Mouse (Mus musculus) midbrain, embryonic 15.5 days (tissue): Measurements from ENCODE around the gene Pck1. TPM values are rescaled to one million over a fixed set of nuclear protein-coding genes. Genes with fewer than 3 reads are reported as not detected.

ENCODE experiments used
- ATAC-seq: fragments of 200-750 bp; cut with Nextera tagmentation; replicated peaks from 2 replicates; pipeline ENCODE4 v1.8.0; 2017; ENCODE audit warnings: moderate TSS enrichment
- H3K27ac ChIP-seq: fragments of 300-500 bp; sonication (generic); 2 replicates; pipeline ENCODE4 v1.5.1; 2015; ENCODE audit warnings: mild to moderate bottlenecking, inconsistent platforms
- H3K27me3 ChIP-seq: fragments of 300-500 bp; sonication (generic); replicated peaks from 2 replicates; pipeline ENCODE4 v1.6.1; 2015; ENCODE audit warnings: inconsistent platforms
- H3K36me3 ChIP-seq: fragments of 300-500 bp; sonication (generic); replicated peaks from 2 replicates; pipeline ENCODE4 v1.6.1; 2015; ENCODE audit warnings: inconsistent platforms
- H3K4me1 ChIP-seq: fragments of 300-500 bp; sonication (generic); 2 replicates; pipeline ENCODE4 v1.6.1; 2015; ENCODE audit warnings: inconsistent platforms
- H3K4me2 ChIP-seq: fragments of 300-500 bp; sonication (generic); 2 replicates; pipeline ENCODE4 v1.6.1; 2015; ENCODE audit warnings: inconsistent platforms, mild to moderate bottlenecking, moderate library complexity
- H3K4me3 ChIP-seq: fragments of 300-500 bp; sonication (generic); 2 replicates; pipeline ENCODE4 v1.5.1; 2015; ENCODE audit warnings: mild to moderate bottlenecking, inconsistent platforms
- H3K9ac ChIP-seq: fragments of 300-500 bp; sonication (generic); 2 replicates; pipeline ENCODE4 v1.6.1; 2015; ENCODE audit warnings: mild to moderate bottlenecking, inconsistent platforms
- H3K9me3 ChIP-seq: fragments of 300-500 bp; sonication (generic); 2 replicates; pipeline ENCODE4 v1.6.1; 2016; ENCODE audit warnings: inconsistent platforms
- WGBS: fragments of 180-500 bp; shearing (Covaris S2); methylation state at CpG from one replicate; pipeline ENCODE4 v1.1.7; 2015; ENCODE audit warnings: mixed read lengths; 5-methylcytosine and 5-hydroxymethylcytosine counted together
- polyA plus RNA-seq: library from polyadenylated mRNA; unstranded; fragments of >200 nt; fragmentation: Nextera tagmentation; extraction: Ambion mirVana; gene quantifications from 2 replicates; pipeline ENCODE4 v1.2.1, GENCODE M21; 2015

Gene Pck1
- polyA plus RNA-seq, 1 experiment from 2014 or later = not detected

DNA sequence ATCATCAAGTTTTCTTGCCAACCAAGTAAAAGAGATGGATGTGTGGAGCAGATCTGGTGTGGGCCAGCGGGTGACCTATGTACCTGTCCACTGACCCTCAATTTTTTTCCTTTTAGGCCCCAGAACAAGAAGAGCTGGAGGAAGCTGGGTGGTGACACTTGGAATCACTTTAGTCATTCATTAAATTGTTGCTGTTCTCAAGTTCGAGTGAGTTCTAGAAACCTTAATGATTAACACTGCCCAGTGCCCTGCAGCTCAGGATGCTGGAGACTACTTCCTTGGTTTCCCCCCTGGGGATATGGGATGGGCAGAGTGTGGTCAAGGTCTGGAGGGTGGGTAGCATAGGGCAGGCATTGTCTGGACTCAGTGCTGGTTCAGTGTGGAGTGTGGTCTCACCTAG lies 23.7 kb upstream of the Pck1 start:
- WGBS = 82% methylated on average over 2 of the region's 2 CpGs

DNA sequence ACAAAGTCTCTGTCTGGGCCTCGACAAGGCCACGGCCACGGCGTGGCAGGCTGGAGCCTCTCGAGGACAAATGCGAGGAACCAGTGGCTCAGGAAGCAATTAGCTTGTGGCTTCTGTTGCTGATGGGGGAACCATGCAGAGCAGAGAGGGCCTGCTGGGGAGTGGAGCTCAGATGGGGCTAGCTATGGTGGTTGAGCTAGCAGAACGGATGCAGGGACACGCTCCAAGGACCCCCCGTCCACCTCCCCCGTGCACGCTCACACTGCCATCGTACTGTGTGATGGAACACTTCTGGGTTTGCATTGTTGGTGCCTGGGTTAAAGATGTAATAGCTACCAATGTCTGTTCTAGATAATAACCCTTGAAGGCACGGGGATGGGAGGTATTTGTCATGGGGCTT lies 20.6 kb upstream of the Pck1 start:
- no peaks in the 10 kb centered on the region for H3K9me3 ChIP-seq
- no peak overlapping the region for H3K9ac ChIP-seq
- no peak overlapping the region for H3K27ac ChIP-seq
- no peak for ATAC-seq
- no peaks in the 10 kb centered on the region for H3K27me3 ChIP-seq
- no peak overlapping the region for H3K4me3 ChIP-seq
- no peaks in the 10 kb centered on the region for H3K36me3 ChIP-seq
- whole genome bisulfite sequencing = 69% methylated on average over 13 of the region's 13 CpGs
- no peak overlapping the region for H3K4me2 ChIP-seq
- no peaks in the 10 kb centered on the region for H3K4me1 ChIP-seq

More for the DNA sequence above, 23.7 kb upstream of the Pck1 start:
- H3K36me3 ChIP-seq = no peaks in the 10 kb centered on the region
- no peak overlapping the region for H3K4me3 ChIP-seq
- H3K9ac ChIP-seq = no peak overlapping the region
- no peaks in the 10 kb centered on the region for H3K27me3 ChIP-seq
- no peaks in the 10 kb centered on the region for H3K4me1 ChIP-seq
- H3K27ac ChIP-seq = no peak overlapping the region
- ATAC-seq = no peak
- no peak overlapping the region for H3K4me2 ChIP-seq
- no peaks in the 10 kb centered on the region for H3K9me3 ChIP-seq

DNA sequence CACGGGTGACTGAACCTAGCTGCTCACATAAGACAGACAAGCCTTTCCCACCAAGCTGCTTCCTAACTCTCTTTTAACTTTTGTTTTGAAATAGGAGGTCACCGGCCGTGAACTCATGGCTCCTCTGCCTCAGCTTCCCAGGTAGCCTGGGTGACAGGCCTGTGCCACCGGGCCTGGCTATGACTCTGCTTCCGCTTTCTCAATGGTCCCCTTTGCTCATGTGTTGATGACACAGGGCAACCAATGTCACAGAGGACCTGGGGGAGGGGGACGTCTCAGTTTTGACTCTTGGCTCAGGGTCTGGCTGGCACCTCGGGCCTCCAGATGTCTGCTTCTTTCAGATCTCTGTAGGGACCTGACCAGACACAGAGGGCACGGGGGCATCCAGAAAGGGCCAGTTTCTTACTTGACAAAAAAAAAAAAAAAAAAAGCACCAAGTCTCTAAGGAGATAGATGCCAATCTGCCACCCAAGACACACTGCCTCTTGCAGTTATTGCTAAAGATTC lies 20.0 kb upstream of the Pck1 start:
- H3K4me1 ChIP-seq = no peaks in the 10 kb centered on the region
- H3K9ac ChIP-seq = no peak overlapping the region
- 68% methylated on average over 8 of the region's 8 CpGs for WGBS
- no peak for ATAC-seq
- H3K9me3 ChIP-seq = no peaks in the 10 kb centered on the region
- no peaks in the 10 kb centered on the region for H3K27me3 ChIP-seq
- H3K27ac ChIP-seq = no peak overlapping the region
- no peaks in the 10 kb centered on the region for H3K36me3 ChIP-seq
- H3K4me2 ChIP-seq = no peak overlapping the region
- H3K4me3 ChIP-seq = no peak overlapping the region

DNA sequence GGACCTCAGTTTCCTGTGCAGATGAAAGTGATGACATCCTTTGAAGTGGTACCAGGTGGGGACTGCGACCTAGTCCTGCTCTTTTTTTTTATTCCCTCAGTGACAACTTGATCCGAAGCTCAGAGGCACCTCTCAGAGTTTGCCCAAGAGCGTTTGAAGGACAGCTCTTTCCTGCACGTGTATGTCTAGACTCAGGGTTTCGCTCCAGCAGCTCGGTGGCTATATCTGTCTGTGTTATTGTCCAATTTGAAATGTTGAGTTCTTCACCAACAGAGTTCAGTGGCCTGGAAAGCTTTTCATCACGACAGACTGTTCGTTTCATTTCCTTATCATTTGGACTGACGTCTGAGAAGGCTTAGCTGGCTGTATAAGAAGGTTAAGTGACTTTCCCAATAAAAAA lies 18.2 kb upstream of the Pck1 start:
- no peak for ATAC-seq
- Histone ChIP-seq H3K27ac (no peak overlapping the region), H3K4me1 (peaks cover 6% of the 10 kb centered on the region; the same call in 1 of the 2 replicates), H3K4me3 (no peak overlapping the region), H3K9me3 (no peaks in the 10 kb centered on the region), H3K27me3 (no peaks in the 10 kb centered on the region), H3K4me2 (no peak overlapping the region), H3K9ac (no peak overlapping the region), H3K36me3 (no peaks in the 10 kb centered on the region)
- WGBS = 54% methylated on average over 9 of the region's 9 CpGs

DNA sequence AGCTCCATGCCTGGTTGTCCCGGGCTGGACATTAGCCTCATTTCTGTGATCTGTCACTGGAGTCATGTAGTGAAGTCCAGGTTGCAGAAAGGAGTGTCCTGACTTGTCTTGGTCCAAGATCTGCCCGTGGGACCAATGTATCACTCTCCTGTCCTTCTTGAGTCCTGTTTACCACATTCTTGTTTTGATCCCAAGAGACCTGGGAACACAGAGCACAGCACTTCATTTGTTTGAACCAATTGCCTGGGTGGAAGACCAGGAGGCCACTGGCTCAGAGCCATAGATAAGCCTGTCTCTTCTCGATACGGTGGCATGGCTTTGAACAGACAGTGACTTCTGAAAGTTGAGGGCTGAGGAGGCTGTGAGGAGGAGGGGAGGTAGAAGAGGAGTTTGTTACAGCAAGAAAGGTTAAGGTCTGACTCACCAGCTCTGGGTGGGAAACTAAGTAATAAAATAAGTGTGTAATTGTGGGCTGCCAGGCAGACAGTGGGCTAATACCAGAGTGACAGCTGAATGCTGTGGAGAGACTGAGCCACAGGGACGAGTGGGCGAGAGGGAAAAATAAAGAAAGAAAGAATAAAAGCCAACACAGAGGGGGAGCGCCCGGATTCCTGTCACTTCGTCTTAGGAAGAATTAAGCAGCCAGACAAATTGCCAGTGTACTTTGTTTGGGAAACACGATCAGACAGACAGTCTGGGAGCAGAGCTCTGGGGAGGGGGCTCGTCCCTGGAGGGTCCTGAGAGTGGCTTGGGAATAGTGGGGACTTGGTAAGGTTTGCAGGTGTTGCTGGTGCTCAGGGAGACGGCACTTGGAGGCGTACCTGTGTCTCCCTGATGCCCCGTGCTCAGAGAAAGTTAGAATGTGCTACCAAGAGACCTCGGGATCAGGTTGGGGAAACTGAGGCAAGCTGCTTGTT lies 14.3 kb upstream of the Pck1 start:
- no peak overlapping the region for H3K9ac ChIP-seq
- no peak overlapping the region for H3K27ac ChIP-seq
- H3K4me3 ChIP-seq = no peak overlapping the region
- no peak overlapping the region for H3K4me2 ChIP-seq
- H3K4me1 ChIP-seq = peaks cover 6% of the 10 kb centered on the region; the same call in 1 of the 2 replicates
- H3K9me3 ChIP-seq = no peaks in the 10 kb centered on the region
- 31% methylated on average over 15 of the region's 15 CpGs for WGBS
- no peak for ATAC-seq
- H3K36me3 ChIP-seq = no peaks in the 10 kb centered on the region
- H3K27me3 ChIP-seq = no peaks in the 10 kb centered on the region

DNA sequence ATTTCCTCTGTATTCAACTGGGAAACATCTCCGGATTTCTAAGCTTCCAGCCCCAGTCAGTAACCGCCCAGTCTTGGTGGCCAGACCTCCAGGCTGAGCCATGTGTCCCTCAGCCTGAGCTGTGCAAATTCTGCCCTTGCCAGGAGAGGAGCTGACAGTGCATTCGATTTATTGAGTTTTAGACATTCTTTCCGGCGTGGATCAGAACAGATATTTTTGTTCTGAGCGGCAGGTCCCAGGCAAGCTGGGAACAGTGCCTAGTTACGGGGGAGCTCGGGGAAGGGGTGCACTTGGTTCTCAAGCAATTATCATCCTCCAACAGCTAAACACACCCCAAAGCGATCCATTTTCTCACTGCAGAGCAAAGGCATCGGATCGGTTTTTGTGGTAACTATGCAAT lies 9.2 kb upstream of the Pck1 start:
- no peak overlapping the region for H3K9ac ChIP-seq
- peaks cover 6% of the 10 kb centered on the region; the same call in 1 of the 2 replicates for H3K4me1 ChIP-seq
- no peak overlapping the region for H3K4me2 ChIP-seq
- H3K4me3 ChIP-seq = no peak overlapping the region
- no peaks in the 10 kb centered on the region for H3K36me3 ChIP-seq
- H3K9me3 ChIP-seq = no peaks in the 10 kb centered on the region
- WGBS = 83% methylated on average over 11 of the region's 11 CpGs
- ATAC-seq = no peak
- no peak overlapping the region for H3K27ac ChIP-seq
- no peaks in the 10 kb centered on the region for H3K27me3 ChIP-seq

DNA sequence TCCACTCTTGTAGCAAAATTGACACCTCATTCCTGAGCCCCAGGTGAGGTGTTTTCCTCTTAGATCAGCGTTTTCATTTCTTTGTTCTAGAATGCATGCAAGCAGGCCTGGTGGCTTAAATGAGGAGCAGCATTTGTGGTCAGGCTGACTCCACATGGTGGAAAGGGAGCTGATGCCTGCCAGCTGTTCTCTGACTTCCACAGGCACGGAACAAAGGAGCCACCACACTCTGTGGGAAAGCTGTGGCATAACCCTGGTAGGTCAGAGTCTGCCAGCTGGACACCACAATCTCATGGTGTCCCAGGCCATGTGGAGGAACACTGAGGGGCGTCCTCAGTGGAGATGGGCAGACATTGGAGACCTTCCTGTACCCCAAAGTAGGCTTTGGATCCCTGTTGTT lies 7.0 kb upstream of the Pck1 start:
- no peak for ATAC-seq
- 73% methylated on average over 3 of the region's 3 CpGs for WGBS
- no peak overlapping the region for H3K4me3 ChIP-seq
- no peak overlapping the region for H3K9ac ChIP-seq
- H3K4me1 ChIP-seq = no peaks in the 10 kb centered on the region
- no peaks in the 10 kb centered on the region for H3K9me3 ChIP-seq
- H3K27ac ChIP-seq = no peak overlapping the region
- H3K36me3 ChIP-seq = no peaks in the 10 kb centered on the region
- H3K27me3 ChIP-seq = no peaks in the 10 kb centered on the region
- H3K4me2 ChIP-seq = no peak overlapping the region

DNA sequence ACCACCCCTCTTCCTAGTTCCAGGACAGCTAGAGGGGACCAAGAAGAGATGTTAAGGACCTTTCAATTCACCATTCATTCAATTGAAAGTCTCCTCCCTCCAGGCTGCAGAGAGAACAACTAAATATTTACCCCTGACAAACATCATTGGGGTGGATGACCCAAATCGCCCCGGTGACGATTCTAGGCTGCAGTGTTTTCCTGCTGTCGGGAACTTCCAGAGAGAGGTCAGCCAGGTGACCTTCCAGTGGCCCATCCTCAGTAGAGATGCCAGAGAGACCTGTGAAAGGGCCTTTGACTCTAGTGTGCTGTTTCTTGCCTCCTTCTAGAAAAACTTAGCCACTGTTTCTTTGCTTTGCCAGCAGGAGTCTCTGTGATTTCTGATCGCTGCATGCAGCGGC lies 6.1 kb upstream of the Pck1 start:
- Histone ChIP-seq H3K9me3 (no peaks in the 10 kb centered on the region), H3K36me3 (no peaks in the 10 kb centered on the region), H3K9ac (no peak overlapping the region), H3K4me1 (no peaks in the 10 kb centered on the region), H3K27ac (no peak overlapping the region), H3K27me3 (no peaks in the 10 kb centered on the region), H3K4me3 (no peak overlapping the region), H3K4me2 (no peak overlapping the region)
- 73% methylated on average over 6 of the region's 6 CpGs for WGBS
- ATAC-seq = no peak

DNA sequence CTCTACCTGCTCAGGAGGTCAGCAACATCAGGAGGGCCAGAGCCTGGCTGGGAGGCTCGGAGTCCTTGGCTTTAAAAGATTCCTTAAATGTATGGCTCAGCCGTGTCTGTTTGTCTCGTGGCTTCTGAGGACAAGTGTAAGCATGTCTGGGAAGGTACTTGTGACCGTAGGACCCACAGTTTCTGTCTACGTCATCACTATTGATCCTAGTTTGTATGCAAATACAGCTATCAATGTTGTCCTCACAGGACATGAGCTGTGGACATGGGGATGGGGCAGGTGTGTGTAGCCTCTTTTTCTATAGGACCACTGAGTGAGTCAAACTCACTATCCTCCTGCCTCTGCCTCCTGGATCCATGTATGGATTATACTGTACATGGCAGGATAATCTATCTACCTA lies 4.8 kb upstream of the Pck1 start:
- Histone ChIP-seq H3K27ac (no peak overlapping the region), H3K4me1 (no peaks in the 10 kb centered on the region), H3K27me3 (no peaks in the 10 kb centered on the region), H3K9me3 (no peaks in the 10 kb centered on the region), H3K36me3 (no peaks in the 10 kb centered on the region), H3K4me2 (no peak overlapping the region), H3K9ac (no peak overlapping the region), H3K4me3 (no peak overlapping the region)
- no peak for ATAC-seq
- WGBS = 93% methylated on average over 5 of the region's 5 CpGs

DNA sequence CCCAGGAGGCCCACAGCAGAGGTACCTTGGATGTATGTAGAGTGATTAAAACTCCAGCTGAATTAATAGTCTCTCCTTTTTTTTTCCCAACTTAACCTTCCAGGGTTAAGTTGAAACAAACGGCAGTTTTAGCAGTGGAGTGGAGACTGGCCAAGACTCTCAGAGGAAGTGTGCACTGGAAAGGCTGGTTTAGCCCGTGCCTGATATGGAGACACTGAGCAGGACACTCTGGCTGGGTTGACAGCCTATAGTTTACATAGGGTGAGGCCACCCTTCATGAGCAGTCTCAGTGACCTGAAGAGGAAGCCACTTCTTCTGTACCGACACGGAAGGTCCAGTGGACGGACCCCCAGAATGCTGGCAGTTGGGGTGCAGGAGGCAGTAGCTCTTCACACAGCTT lies 1.5 kb upstream of the Pck1 start:
- Histone ChIP-seq H3K27me3 (no peaks in the 10 kb centered on the region), H3K9me3 (no peaks in the 10 kb centered on the region), H3K4me2 (no peak overlapping the region), H3K27ac (no peak overlapping the region), H3K4me3 (no peak overlapping the region), H3K4me1 (no peaks in the 10 kb centered on the region), H3K36me3 (no peaks in the 10 kb centered on the region), H3K9ac (no peak overlapping the region)
- no peak for ATAC-seq
- 89% methylated on average over 5 of the region's 5 CpGs for WGBS

DNA sequence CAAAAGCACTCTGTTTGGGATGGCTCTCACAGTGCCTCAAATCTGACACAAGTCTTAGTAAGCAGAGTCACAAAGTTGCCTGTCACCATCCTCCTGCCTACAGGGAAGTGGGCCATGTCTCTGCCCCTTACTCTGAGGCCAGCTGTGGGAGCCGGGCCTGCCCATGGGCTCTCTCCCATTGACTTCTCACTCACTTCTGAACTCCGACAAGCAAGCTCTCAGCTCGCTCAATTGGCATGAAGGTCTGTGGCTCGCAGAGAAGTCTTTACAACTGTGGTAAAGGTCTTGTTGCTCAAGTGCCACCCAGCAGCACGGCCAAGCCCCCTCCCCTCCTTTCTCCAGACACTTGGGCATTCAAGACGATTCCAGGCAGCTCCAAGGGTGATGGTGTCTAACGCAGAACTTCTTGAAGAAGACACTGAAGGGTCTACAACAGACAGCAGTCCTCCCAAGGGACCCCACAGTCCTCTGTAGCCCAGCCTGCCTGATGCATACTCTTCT lies 1.0 kb upstream of the Pck1 start:
- Histone ChIP-seq H3K9ac (no peak overlapping the region), H3K4me2 (no peak overlapping the region), H3K9me3 (no peaks in the 10 kb centered on the region), H3K4me3 (no peak overlapping the region), H3K27ac (no peak overlapping the region), H3K27me3 (no peaks in the 10 kb centered on the region), H3K4me1 (no peaks in the 10 kb centered on the region), H3K36me3 (no peaks in the 10 kb centered on the region)
- no peak for ATAC-seq
- 86% methylated on average over 7 of the region's 7 CpGs for WGBS

DNA sequence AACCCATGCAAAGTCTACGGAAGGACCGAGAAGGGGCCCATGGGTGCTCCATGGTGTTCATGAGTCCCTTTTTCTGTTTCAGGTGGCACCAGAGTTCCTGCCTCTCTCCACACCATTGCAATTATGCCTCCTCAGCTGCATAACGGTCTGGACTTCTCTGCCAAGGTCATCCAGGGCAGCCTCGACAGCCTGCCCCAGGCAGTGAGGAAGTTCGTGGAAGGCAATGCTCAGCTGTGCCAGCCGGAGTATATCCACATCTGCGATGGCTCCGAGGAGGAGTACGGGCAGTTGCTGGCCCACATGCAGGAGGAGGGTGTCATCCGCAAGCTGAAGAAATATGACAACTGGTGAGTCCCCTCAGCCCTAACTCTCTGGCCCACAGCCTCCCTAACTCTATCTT lies 418 bp downstream of the Pck1 start:
- 94% methylated on average over 10 of the region's 10 CpGs for whole genome bisulfite sequencing
- Histone ChIP-seq H3K4me2 (no peak overlapping the region), H3K27ac (no peak overlapping the region), H3K9ac (no peak overlapping the region), H3K27me3 (no peaks in the 10 kb centered on the region), H3K4me3 (no peak overlapping the region), H3K9me3 (no peaks in the 10 kb centered on the region), H3K36me3 (no peaks in the 10 kb centered on the region), H3K4me1 (no peaks in the 10 kb centered on the region)
- no peak for ATAC-seq

DNA sequence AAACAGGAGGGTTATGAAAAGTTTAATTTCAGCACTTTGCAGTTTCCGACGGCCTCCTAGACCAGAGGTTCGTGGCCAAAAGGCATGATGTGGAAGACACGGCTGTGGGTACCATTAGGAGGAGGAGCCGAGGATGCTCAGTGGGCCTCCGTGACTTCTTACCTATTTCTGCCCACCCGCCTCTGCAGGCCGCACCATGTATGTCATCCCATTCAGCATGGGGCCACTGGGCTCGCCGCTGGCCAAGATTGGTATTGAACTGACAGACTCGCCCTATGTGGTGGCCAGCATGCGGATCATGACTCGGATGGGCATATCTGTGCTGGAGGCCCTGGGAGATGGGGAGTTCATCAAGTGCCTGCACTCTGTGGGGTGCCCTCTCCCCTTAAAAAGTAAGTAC lies 1.7 kb downstream of the Pck1 start:
- ATAC-seq = no peak
- no peak overlapping the region for H3K9ac ChIP-seq
- no peak overlapping the region for H3K27ac ChIP-seq
- no peaks in the 10 kb centered on the region for H3K27me3 ChIP-seq
- WGBS = 92% methylated on average over 13 of the region's 13 CpGs
- no peak overlapping the region for H3K4me3 ChIP-seq
- no peaks in the 10 kb centered on the region for H3K4me1 ChIP-seq
- no peaks in the 10 kb centered on the region for H3K36me3 ChIP-seq
- H3K9me3 ChIP-seq = no peaks in the 10 kb centered on the region
- no peak overlapping the region for H3K4me2 ChIP-seq
